Mouse (Mus musculus): ENCODE results near the gene Txlng.

GRCm38 (mm10) chrX:162761716-162762395, 67.4 kb downstream of the Txlng start:
- TF ChIP-seq CTCF (IDR thresholded peaks at IDR 0.05; ENCODE audit: low read depth, low read length) (no peak), POLR2A (IDR thresholded peaks at IDR 0.05; ENCODE audit: borderline replicate concordance, low read depth, low read length) (no peak)
